Mouse (Mus musculus) CD4-positive, CD25-positive, alpha-beta regulatory T cell, adult 2 months (primary cell): ENCODE results near the gene Manbal.
A peak's percentile ranks its signal among the peaks of the same experiment; 100 is the strongest.

ENCODE experiments used
- DNase-seq: peaks from one replicate; pipeline ENCODE4 v3.0.0-alpha.2; 2012; ENCODE audit warnings: low read depth, low spot score

The Manbal gene

DNA sequence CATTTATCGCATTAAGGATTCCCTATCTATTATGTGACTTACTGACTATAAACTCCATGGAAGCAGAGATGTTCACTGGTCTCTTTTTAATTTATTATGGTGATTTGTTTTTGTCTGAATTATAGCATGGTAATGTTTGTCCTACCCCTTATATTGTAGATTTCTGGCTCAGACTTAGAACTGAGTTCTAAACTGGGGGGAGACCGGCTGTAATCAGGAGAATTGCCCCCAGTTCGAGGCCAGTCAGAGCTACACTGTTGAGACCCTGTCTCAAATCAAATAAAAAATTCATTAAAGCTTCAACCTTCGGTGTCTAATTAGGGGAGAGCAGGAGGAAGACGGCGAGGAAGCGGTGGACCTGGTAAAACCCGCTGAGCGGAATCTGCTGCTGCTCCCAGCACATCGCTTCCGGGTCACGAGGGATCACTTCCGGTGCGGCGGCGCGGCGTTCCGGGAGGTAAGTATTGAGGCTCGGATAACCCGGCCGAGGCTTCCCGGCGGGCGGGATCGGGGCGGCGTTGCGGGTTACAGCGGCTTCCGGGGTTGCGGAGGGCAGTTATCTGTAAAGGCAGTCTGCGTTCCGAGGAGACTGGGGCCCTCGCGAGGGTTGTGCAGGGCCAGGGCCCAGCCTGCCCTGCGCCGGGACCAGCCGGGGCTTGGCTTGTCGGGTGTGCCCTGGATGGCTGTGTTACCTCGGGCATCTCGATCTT, at the start of gene Manbal:
Gene Manbal, plus strand, starts transcription at position 411 of the 710 bp plus-strand sequence.
- peak; percentile 97 for DNase-seq

- DNase-seq, result no peak
Observed at GRCm38 (mm10) chr2:157320135-157320534, 47.3 kb upstream of the Manbal start.

DNA sequence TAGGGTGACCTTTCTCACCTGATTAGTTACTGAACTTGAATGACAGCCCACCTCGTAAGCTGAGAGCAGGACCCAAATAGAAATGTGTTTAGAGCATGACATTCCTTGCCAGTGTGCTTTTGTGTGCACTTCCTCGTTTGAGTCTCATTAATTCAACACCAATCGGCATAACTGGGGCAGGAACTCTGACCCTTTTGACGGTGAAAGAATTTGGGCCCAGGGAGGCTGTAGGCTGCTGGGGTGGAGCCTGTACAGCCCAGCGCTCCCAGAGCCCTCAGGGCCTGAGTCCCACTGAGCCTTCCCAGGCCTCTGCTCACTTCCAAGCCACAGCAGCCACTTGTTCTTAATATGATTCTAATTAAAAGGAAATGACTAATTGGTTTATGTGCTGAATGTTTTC, 46.5 kb upstream of the Manbal start:
- no peak for DNase-seq

GRCm38 (mm10) chr2:157322029-157322766, 45.2 kb upstream of the Manbal start:
- no peak for DNase-seq

DNA sequence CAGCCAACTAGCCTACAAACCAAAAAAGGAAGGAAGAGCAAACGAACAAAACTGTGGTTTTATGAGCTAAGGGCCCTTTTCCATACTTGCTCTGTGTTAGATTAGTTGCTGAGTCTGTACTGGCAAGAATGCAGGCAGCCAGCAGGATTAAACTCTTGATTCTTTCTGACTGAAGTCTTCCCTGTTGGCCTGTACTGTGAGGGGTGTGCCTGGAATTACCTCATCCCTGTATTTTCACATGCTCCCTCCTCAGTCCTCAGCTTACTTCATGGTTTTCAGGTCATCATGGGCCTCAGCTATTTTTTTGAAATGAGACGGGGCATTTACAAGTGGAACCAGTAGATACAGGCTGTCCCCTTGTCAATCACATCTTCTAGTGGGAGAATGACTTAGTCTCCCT, 42.2 kb upstream of the Manbal start:
- DNase-seq, result no peak

DNA sequence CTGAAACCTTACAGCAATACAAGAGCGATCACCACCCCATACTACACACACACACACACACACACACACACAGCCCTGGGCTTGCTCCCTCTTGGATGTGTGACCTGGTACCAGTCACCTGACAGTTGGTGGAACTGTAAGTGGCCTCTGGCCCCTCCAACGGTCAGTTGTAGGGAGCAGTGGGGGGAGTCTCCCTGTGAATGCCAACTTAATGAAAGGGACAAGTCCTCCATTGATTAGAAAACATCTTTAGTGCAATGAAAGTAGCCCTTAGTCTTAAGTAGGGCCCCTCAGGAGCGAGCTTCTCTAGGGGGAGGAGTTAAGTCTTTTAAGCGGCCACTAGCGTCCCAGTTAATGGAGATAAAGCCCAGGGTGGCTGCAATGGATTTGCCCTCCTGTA, 39.3 kb upstream of the Manbal start:
- DNase-seq, result no peak

- DNase-seq, result no peak
Observed at GRCm38 (mm10) chr2:157328570-157328969, 38.8 kb upstream of the Manbal start.

DNA sequence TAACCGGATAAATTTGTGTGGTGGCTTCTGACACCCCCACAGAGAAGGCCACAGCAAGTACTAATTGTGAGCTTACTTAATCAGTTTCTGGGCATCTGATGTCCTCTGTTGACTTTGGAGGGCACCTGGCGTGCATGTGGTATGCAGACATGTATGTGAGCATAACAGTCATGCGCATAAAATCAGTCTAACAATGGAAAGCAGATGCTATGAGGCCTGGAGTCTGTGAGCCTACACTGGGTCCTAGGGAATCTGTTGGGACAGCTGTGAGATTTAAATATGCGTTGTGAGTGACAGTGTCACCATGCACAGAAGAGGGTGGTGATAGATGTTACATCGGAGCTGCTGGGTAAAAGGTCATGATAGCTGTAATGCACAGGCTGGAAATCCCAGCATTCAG, 35.3 kb upstream of the Manbal start:
- DNase-seq, result no peak

DNA sequence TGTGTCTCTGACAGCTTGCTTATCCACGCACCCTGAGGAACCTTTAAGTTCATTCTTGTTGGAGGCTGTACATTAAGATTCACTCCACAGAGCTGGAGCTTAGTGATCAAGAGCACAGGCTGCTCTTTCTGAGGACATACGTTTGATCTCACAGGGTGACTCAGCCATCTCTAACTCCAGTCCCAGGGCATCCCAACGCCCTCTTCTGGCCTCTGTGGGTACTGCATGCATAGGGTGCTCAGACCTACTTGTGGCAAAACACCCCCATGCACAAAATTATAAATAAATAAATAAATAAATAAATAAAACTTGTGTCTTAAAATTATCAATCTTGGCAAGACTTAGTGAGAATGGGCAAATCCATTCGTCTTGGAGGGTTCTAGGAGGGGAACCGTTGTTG, 28.7 kb upstream of the Manbal start:
- DNase-seq, result peak; percentile 85

- DNase-seq, result no peak
Observed at GRCm38 (mm10) chr2:157339532-157339931, 27.9 kb upstream of the Manbal start.

GRCm38 (mm10) chr2:157340221-157340741, 27.1 kb upstream of the Manbal start:
- DNase-seq, result no peak

- DNase-seq, result peak; percentile 80
Observed at GRCm38 (mm10) chr2:157341554-157342270, 25.7 kb upstream of the Manbal start.

DNA sequence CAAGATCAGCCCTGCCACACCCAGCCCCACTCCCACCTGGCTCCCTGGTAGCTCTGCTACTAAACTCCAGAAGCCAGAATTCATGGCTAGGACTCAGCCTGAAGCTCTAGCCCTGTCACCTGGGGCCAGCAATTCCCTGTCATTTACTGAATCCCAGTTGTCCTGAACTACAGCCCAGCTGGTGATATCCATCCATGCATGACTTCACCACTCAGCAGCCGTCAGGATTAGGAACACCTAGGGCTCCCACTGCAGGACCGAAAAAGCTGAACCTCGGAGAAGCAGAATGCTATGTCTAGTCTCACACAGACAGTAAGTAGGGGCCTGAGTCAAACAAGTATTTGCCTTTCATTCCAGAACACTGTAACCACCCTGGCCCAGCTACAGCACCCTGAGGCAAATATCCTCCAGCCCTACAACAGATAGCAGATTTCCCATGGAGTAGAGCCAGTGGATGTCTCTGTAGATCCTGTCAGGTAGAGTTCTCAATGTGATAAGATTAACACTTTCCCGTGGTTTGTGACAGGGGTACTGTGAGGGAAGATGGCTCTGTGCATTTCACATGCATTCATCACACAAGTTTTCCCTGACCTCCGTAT, 25.0 kb upstream of the Manbal start:
- DNase-seq, result no peak

DNA sequence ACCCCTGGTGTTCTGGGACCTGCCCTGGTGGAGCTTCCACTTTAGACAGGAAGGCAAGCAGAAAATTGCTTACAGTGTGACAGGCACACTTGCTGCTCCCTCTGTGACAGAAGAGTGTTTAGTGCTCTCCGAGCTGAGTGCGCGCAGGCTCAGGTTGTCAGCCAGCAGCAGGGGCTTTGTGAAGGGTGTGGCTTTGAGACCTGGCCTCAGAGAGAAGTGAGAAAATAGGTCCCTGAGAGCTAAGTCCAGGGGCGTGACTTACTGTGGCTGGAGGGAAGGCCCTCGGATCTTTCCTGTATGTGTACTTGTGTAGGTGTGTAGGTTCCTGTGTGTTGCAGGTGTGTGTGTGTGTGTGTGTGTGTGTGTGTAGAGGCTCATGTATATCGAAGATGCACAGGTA, 24.1 kb upstream of the Manbal start:
- no peak for DNase-seq

DNA sequence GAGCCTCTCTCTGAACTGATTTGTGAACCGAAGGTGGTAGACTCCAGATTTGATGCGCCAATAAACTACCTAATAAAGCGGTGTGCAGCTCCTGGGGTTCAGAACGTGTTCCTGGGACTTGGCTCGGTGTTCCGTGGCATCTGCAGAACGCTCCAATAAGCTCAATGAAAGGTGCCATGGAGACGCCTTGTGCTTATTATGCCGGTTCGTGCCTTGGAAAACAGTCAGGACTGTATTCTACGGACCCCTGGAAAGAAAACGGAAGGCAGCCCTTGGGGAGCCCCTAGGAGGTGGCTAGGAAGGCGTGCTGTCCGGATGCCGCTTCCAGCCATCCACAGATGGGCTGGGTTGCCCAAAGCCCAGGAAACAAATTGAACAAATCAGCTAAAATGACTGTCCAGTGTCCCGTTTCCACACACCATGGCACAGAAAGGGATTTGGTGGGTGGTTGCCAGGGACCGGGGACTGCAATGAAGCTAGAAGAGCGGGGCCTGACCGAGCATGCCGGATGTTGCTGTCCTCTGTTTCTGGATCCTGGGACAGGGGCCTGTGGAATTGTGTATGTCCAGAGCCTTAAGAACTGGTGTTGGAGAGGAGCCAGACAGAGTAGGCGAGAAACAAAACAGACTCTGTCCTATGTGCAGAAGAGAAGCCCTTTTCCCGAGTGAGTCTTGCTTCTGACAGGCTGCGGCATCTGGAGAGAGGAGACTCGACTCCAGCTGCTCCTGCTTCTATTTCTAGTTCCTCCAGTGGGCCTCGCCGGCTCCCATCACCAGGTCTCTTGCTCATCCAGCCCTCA, 19.8 kb upstream of the Manbal start, which contains the start of gene Ghrh:
Gene Ghrh, minus strand, starts transcription at position 146 of the 799 bp plus-strand sequence.
- DNase-seq, result no peak

DNA sequence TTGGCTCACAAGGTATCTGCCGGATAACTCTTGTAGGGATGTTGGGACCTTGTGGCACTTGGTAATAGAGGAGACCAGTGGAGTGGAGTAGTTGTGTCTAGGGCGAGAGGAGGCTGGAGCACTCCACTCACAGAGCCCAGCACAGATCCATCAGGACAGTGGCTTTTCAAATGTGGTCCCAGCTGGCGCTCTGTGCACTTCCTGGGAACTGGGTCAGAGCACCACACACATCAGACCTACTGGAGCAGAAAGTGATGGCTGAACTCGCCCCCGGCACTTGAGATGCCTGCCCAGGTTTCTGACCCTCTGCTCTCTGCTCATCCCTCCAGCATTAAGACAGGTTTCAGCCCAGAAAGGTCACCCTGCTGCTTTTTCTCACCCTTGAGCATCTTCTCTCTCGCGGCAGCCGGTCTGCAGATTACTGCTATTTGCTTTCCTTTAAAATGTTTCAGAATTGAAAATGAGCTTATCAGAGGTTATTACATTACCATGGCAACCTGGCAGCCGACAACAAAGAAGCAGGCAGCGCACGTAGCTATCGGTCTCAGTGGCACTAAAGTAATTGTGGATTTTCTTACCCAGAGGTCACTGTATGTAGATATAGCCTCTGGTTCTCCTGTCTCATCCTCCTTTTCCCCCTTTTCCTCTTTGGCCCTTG, 18.1 kb upstream of the Manbal start:
- DNase-seq, result no peak

DNA sequence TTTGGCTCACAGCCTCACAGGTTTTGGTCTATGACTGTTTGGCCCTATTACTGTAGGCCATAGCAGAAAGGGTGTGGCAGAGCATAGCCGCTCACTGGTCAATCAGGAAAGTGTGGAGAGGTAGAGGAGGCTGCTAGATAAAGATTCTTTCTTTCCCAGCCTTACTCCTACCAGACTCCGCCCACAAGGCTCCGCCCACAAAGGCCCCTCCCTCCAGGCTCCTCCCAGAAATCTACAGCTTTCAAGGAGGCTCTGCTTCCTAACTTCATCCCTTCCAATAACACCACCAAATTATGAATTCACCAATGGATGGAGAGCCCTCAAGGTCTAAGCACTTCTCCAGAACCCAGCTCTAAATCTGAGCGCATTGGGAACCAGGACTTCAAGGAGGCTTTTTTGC, 14.2 kb upstream of the Manbal start:
- DNase-seq, result no peak

DNA sequence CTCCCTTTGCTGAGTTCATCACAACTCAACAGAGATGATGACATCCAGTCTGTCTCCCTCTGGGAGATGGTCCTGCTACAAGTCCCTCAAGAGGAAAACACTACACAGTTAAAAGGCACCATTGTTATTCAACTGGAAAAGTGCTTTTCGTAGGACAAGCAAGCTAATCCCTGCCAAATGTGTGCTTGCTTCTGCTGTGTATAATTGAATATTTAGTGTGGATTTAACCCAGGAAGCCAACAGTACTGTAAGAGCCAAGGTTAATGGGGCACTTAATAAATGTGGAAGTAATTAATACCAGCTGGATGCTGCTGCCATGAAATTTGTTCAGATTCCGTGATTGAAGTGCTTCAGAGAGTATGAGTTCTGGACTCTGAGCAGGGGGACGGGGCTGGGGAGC, 13.3 kb upstream of the Manbal start:
- no peak for DNase-seq

- DNase-seq, result no peak
Observed at GRCm38 (mm10) chr2:157360028-157360427, 7.4 kb upstream of the Manbal start.

- no peak for DNase-seq
Observed at GRCm38 (mm10) chr2:157363031-157363430, 4.4 kb upstream of the Manbal start.
